Mouse (Mus musculus): ENCODE results near the gene Olfr229.
"Not testable (repeated sequence)": the region's sequence is repeated elsewhere in the genome, so short reads cannot be mapped to it uniquely, and the experiment has no call there.

Olfr229 gene

DNA sequence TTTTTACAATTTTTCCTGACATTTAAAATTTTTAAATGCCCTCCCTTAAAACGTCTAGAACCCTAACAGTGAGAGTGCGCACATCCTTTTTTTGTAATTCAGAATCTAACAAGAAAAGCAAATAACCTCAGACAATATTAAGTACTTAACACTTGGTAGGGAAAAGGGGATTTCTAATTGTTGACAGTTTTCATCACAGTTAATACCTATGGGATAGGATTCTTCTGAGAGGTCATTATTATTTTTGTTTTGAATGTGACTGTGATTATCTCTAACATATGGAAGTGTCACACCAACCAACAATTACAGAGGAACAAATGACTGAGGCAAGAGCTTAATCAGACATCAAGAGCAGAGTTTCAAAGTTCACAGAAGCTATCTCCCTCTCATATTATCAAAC, at the start of gene Olfr229:
TSS of gene Olfr229 (plus strand) at position 301 of the 400 bp plus-strand sequence.
- no peak for DNase-seq (ENCODE audit: extremely low spot score, low spot score)

DNA sequence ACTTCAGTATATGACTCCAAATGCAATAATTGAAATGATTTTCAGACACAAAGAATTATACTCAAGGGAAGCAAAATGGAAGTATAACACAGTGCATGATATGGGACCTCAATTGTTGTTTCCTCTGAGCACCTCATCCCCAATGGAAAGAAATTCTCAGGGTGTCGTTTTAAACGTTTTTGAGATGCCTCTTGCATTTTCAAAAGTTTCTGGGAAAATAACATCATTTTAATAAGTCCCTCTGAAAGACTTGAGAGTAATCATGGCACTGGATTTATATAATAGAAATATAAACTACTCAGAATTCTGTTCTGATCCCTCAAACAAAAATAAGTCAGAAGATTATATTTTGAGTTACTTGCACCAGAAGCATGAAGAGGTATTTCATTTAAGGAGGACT, 41.0 kb upstream of the Olfr229 start, which contains the start of gene Olfr972:
TSS of gene Olfr972 (plus strand) at position 301 of the 400 bp plus-strand sequence.
- no peak for DNase-seq (ENCODE audit: extremely low spot score, low spot score)

DNA sequence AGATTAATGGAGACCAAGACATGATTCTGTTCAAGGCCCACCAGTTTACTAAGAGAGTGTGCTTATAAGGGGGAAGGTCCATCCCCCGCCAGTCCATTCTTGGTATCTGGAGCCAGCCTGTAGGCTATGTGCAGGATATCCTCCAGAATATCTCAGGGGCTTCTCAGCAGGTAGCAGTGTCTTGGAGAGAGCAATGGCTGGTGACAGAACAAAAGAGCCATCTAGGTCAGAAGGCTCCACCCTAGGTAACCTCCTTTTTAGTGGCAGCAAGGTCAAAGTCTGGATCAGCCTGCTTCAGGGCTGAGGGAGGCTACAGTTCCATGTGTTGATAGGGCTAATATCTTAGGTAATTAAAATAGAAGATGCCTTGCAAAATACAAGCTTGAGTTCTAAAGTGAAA, 35.1 kb upstream of the Olfr229 start:
- DNase-seq (ENCODE audit: extremely low spot score, low spot score): not testable (repeated sequence)

DNA sequence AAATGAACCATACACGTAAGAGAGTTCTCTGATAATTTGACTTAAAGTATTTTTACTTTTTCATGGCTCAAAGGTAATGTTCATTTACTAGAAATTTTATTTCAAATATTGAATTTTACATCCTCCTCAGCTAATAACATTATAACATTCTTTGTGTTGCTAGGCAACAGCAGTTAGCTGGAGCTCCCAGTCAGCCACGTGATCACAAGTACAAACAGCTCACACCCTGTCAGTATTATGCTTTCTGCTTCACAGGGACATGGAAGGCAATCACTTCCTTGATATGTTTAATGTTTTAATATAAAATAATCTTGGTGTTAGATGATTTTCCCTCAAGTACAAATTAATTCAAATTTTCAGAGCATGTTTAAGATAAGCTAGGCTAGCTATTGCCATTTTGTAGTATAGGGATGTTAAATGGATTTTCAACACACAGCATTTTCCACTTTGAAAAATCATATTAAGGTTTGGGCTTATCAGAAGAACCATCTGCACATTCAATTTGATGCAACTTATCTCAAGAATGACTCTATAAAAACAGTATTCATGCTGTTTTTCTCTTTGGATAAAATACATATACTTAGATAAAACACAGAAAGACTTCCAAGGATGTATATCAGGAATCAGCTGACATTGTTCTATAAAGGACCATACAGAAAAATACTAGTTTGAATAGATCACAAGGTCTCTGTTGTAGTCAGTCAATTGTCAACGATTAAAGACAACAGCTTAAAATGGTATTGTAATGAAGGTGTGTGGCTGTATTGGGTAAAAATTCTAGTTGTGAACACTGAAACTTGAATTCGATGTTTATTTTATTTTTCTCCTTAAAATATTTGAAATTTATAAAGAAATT, 29.4 kb upstream of the Olfr229 start:
- not testable (repeated sequence) for DNase-seq (ENCODE audit: extremely low spot score, low spot score)

DNA sequence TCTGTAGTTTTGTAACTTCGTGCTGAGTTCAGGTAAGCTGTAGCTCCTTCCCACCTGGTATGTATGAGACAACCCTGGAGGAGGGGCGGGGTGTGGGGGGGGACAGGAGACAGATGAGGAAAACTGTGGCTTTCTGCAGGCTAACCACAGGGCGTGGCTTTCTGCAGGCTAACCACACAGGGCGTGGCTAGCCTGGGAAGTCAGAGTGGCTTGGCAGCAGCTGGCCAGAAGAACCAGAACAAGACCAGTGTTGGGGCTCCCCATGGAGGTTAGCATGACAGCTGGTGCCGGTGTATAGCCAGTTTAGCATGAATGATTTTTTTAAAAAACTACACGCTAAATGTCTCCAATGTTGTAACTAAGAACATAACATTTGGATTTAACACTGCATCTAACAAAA, 2.0 kb upstream of the Olfr229 start:
- no peak for DNase-seq (ENCODE audit: extremely low spot score, low spot score)

DNA sequence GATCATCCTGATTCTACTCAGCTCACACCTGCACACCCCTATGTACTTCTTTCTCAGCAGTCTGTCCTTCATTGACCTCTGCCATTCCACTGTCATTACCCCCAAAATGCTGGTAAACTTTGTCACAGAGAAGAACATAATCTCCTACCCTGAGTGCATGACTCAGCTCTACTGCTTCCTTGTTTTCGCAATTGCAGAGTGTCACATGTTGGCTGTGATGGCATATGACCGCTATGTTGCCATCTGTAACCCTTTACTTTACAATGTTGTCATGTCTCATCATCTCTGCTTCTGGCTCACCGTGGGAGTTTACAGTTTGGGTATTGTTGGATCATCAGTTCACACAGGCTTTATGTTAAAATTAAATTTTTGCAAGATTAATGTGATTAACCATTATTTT, 2.8 kb downstream of the Olfr229 start:
- no peak for DNase-seq (ENCODE audit: extremely low spot score, low spot score)

DNA sequence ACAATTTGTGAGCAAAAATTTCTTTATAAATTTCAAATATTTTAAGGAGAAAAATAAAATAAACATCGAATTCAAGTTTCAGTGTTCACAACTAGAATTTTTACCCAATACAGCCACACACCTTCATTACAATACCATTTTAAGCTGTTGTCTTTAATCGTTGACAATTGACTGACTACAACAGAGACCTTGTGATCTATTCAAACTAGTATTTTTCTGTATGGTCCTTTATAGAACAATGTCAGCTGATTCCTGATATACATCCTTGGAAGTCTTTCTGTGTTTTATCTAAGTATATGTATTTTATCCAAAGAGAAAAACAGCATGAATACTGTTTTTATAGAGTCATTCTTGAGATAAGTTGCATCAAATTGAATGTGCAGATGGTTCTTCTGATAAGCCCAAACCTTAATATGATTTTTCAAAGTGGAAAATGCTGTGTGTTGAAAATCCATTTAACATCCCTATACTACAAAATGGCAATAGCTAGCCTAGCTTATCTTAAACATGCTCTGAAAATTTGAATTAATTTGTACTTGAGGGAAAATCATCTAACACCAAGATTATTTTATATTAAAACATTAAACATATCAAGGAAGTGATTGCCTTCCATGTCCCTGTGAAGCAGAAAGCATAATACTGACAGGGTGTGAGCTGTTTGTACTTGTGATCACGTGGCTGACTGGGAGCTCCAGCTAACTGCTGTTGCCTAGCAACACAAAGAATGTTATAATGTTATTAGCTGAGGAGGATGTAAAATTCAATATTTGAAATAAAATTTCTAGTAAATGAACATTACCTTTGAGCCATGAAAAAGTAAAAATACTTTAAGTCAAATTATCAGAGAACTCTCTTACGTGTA, 21.1 kb downstream of the Olfr229 start:
- DNase-seq (ENCODE audit: extremely low spot score, low spot score): not testable (repeated sequence)

DNA sequence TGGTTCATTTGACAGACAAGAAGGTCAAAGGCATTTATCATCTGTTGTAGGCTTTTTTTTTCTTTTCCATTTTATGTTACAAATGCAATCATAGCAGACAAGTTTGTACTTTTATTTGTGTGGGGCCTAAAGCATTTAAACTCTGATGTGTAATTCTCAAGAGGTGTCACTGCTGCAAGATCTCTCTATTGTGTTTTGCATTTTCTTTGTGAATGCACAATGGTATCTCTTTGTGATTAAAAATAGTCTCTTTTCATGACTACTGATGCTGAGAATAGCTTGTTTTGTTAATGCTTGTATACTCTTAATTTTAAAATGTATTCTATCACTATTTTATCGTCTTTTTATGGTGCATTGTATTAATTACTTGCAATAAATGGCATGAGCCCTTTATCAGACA, 21.7 kb downstream of the Olfr229 start:
- not testable (repeated sequence) for DNase-seq (ENCODE audit: extremely low spot score, low spot score)

DNA sequence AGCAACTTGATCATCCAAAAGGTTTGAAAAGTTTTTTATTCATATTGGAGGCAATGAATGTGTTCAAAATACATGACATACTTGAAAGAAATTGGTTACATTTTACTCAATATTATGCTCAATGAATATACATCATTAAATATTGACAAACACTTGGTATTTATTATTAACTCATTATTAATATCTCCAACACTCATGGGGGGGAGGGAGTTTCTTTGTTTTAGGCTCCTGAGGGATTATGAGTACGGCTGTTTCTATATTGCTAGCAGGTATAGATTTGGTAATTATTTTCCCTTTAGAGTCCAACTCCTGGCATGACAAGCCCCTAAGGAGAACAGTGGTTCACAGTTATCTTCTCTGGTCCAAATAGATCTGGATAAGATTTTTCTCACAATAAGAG, 30.1 kb downstream of the Olfr229 start, which contains the start of gene Olfr974:
TSS of gene Olfr974 (plus strand) at position 301 of the 400 bp plus-strand sequence.
- DNase-seq (ENCODE audit: extremely low spot score, low spot score): no peak

DNA sequence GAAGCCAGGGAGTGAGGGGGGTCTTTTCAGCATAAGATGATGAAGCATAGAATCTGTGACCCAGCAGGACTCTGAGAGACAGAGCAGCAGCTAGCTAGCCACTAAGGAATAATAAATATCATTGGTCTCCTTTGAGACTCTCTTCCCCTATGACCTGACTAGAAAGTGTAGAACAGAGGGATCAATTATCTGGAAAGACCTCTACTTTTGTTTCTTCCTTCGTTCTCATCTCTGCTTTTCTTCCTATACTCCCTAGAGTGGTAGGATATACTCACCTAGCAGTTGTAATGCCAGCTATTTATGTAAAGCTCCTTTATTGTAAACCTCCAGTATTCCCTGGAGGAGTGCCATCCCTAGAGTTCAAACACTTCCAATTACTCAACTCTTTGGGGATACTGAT, 44.8 kb downstream of the Olfr229 start, which contains the start of gene Olfr975:
TSS of gene Olfr975 (minus strand) at position 101 of the 400 bp plus-strand sequence.
- no peak for DNase-seq (ENCODE audit: extremely low spot score, low spot score)

DNA sequence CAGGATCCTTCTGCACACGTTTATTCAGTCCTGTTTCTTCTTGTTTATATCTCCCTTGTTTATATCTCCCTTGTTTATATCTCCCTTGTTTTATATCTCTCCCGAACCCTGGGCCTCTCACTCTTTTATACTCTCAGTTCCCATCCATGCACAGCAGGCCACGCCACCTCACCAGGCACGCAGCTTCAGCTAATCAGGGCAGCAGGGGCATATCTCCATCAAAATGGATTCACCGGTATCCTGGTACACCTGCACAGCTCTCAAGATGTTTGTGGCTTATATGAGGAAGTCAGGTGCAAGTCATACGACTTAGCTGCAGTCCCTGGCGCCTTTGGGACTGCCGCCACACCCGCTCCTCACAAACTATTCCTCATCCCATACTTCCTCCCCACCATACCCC, 53.9 kb downstream of the Olfr229 start, which contains the start of gene Olfr976:
TSS of gene Olfr976 (minus strand) at position 101 of the 400 bp plus-strand sequence.
- DNase-seq (ENCODE audit: extremely low spot score, low spot score): not testable (repeated sequence)
